Mouse (Mus musculus): ENCODE measurements at regions not wholly inside any gene's neighbourhood (a gene's known extent, or its start where the extent isn't known, plus 50 kb on each side); places are given as distances from the start of the nearest gene placed in this dataset.
"Not testable (repeated sequence)": the region's sequence is repeated elsewhere in the genome, so short reads cannot be mapped to it uniquely, and the experiment has no call there.

- in situ Hi-C loops (cut with MboI, MseI) = no loop called here
Observed at GRCm38 (mm10) chr4:105844675-105845466, 55.2 kb downstream of the Gm12728 start.

GRCm38 (mm10) chr4:105845998-105846989 is 56.6 kb downstream of the Gm12728 start:
- in situ Hi-C loops (cut with MboI, MseI) = not testable (repeated sequence)

- in situ Hi-C loops (cut with MboI, MseI) = no loop called here
Observed at GRCm38 (mm10) chr4:105853086-105853485, 63.4 kb downstream of the Gm12728 start.

- in situ Hi-C loops (cut with MboI, MseI) = no loop called here
Observed at GRCm38 (mm10) chr4:105859052-105859864, 69.6 kb downstream of the Gm12728 start.

GRCm38 (mm10) chr4:105860930-105861653 is 71.4 kb downstream of the Gm12728 start:
- in situ Hi-C loops (cut with MboI, MseI) = no loop called here

- in situ Hi-C loops (cut with MboI, MseI) = no loop called here
Observed at GRCm38 (mm10) chr4:105861654-105862037, 72.0 kb downstream of the Gm12728 start.

- in situ Hi-C loops (cut with MboI, MseI) = no loop called here
Observed at GRCm38 (mm10) chr4:105870512-105870911, 80.8 kb downstream of the Gm12728 start.

- in situ Hi-C loops (cut with MboI, MseI) = no loop called here
Observed at GRCm38 (mm10) chr4:105877246-105877645, 87.6 kb downstream of the Gm12728 start.

GRCm38 (mm10) chr4:105879891-105880290 is 90.2 kb downstream of the Gm12728 start:
- in situ Hi-C loops (cut with MboI, MseI) = no loop called here

- in situ Hi-C loops (cut with MboI, MseI) = no loop called here
Observed at GRCm38 (mm10) chr4:105884791-105885190, 95.1 kb downstream of the Gm12728 start.

GRCm38 (mm10) chr4:105891438-105891837 is 101.8 kb downstream of the Gm12728 start:
- in situ Hi-C loops (cut with MboI, MseI) = no loop called here

- in situ Hi-C loops (cut with MboI, MseI) = no loop called here
Observed at GRCm38 (mm10) chr4:105892065-105892464, 102.4 kb downstream of the Gm12728 start.

GRCm38 (mm10) chr4:105895116-105895515 is 105.4 kb downstream of the Gm12728 start:
- in situ Hi-C loops (cut with MboI, MseI) = no loop called here

- in situ Hi-C loops (cut with MboI, MseI) = no loop called here
Observed at GRCm38 (mm10) chr4:105898054-105898847, 108.6 kb downstream of the Gm12728 start.

- in situ Hi-C loops (cut with MboI, MseI) = no loop called here
Observed at GRCm38 (mm10) chr4:105904896-105905295, 115.2 kb downstream of the Gm12728 start.

- in situ Hi-C loops (cut with MboI, MseI) = no loop called here
Observed at GRCm38 (mm10) chr4:105906411-105906810, 116.7 kb downstream of the Gm12728 start.

GRCm38 (mm10) chr4:105907611-105908010 is 117.9 kb downstream of the Gm12728 start:
- in situ Hi-C loops (cut with MboI, MseI) = no loop called here

GRCm38 (mm10) chr4:105908281-105908680 is 118.6 kb downstream of the Gm12728 start:
- in situ Hi-C loops (cut with MboI, MseI) = no loop called here

- in situ Hi-C loops (cut with MboI, MseI) = no loop called here
Observed at GRCm38 (mm10) chr4:105909272-105909671, 119.6 kb downstream of the Gm12728 start.

- in situ Hi-C loops (cut with MboI, MseI) = no loop called here
Observed at GRCm38 (mm10) chr4:105910666-105911065, 121.0 kb downstream of the Gm12728 start.
